Mouse (Mus musculus) frontal cortex, postnatal 36 days (tissue): ENCODE data around the gene Fam166b.

Experiments used
- DNase-seq, 2 experiments: peaks; one replicate each; pipeline ENCODE4 v3.0.0; 2022; ENCODE audit warnings: low spot score in 2 of 2

The Fam166b gene

GRCm38 (mm10) chr4:43428946-43429345, at the start of gene Fam166b:
Fam166b (minus strand) TSS chr4:43429134.
- DNase-seq: no peak

- no peak for DNase-seq
Observed at GRCm38 (mm10) chr4:43478534-43478858, 49.6 kb upstream of the Fam166b start.

- peak; percentile 81 to 88 for DNase-seq
Observed at GRCm38 (mm10) chr4:43477857-43478533, 49.1 kb upstream of the Fam166b start.

- no peak for DNase-seq
Observed at GRCm38 (mm10) chr4:43476604-43477003, 47.7 kb upstream of the Fam166b start.

- DNase-seq: no peak
Observed at GRCm38 (mm10) chr4:43473636-43474035, 44.7 kb upstream of the Fam166b start.

GRCm38 (mm10) chr4:43470301-43470700, 41.4 kb upstream of the Fam166b start:
- DNase-seq: no peak

GRCm38 (mm10) chr4:43466872-43467271, 37.9 kb upstream of the Fam166b start:
- DNase-seq: no peak

GRCm38 (mm10) chr4:43465935-43466334, 37.0 kb upstream of the Fam166b start:
- DNase-seq: no peak

- DNase-seq: no peak
Observed at GRCm38 (mm10) chr4:43463102-43463501, 34.2 kb upstream of the Fam166b start.

- DNase-seq: no peak
Observed at GRCm38 (mm10) chr4:43457124-43457523, 28.2 kb upstream of the Fam166b start.

- no peak for DNase-seq
Observed at GRCm38 (mm10) chr4:43456470-43456869, 27.5 kb upstream of the Fam166b start.

GRCm38 (mm10) chr4:43454041-43454836, 25.3 kb upstream of the Fam166b start, which contains the start of gene Cd72:
Cd72 (minus strand) TSS chr4:43454628.
- no peak for DNase-seq

GRCm38 (mm10) chr4:43453413-43453812, 24.5 kb upstream of the Fam166b start:
- DNase-seq: no peak

GRCm38 (mm10) chr4:43452315-43452714, 23.4 kb upstream of the Fam166b start:
- DNase-seq: no peak

GRCm38 (mm10) chr4:43448554-43448953, 19.6 kb upstream of the Fam166b start:
- DNase-seq: no peak

GRCm38 (mm10) chr4:43447251-43447650, 18.3 kb upstream of the Fam166b start:
- DNase-seq: no peak

GRCm38 (mm10) chr4:43443511-43443910, 14.6 kb upstream of the Fam166b start:
- no peak for DNase-seq

- DNase-seq: peak; percentile 72
Observed at GRCm38 (mm10) chr4:43442456-43443361, 13.8 kb upstream of the Fam166b start.

GRCm38 (mm10) chr4:43442044-43442443, 13.1 kb upstream of the Fam166b start:
- peak; percentile 100 for DNase-seq

- no peak for DNase-seq
Observed at GRCm38 (mm10) chr4:43441639-43442038, 12.7 kb upstream of the Fam166b start, which contains the start of gene Tesk1. Tesk1 (plus strand) TSS chr4:43441939.

GRCm38 (mm10) chr4:43432832-43433231, 3.9 kb upstream of the Fam166b start:
- DNase-seq: no peak

GRCm38 (mm10) chr4:43431690-43432089, 2.8 kb upstream of the Fam166b start:
- peak; percentile 80 to 83 for DNase-seq
